Mouse (Mus musculus) embryo, embryonic 11 days (tissue): ENCODE data around the gene Dkk3.
A peak's percentile ranks its signal among the peaks of the same experiment; 100 is the strongest.

ENCODE experiments used
- DNase-seq: peaks from one replicate; pipeline ENCODE4 v3.0.0-alpha.2; 2015

Gene Dkk3

DNA sequence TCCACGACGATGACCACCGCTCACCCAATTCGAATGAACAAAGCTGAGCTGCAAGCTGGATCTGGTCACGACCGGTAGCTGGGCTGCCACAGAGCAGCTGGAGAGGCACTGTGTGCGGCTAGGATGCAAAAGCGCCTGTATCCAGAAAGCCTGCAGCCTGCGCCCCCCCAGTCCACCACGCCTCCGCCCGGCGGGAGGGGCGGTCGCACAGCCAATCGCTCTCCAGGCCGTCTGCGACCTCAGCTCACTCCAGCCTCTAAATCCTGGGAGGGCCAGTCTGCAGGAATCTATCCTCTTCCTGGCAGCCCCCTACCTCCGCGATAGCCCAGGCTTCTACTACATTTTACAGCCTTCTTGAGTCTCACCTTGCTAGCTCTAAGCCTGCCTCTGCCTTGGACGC, at the start of gene Dkk3:
TSS of gene Dkk3 (minus strand) at position 116 of the 400 bp plus-strand sequence.
- peak; percentile 73 for DNase-seq

DNA sequence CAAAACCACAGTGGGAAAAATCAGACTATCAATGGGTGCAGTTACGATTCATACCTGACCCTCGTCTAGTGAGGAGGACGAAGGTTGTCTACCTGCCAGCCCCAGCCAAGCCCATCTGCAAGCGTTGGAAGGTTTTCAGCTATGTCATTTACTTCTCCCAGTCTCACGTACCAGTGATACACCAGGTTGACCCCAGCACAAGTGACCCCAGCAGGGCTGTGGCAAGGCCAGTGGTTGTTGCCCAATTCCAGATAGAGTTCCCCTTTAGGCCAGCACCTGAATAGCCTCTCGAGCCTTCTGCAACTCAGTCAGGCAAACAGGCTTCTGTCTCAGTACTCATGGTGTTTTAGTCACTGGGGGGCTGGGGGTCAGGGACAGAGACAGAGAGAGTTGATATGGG, 48.9 kb upstream of the Dkk3 start:
- no peak for DNase-seq

DNA sequence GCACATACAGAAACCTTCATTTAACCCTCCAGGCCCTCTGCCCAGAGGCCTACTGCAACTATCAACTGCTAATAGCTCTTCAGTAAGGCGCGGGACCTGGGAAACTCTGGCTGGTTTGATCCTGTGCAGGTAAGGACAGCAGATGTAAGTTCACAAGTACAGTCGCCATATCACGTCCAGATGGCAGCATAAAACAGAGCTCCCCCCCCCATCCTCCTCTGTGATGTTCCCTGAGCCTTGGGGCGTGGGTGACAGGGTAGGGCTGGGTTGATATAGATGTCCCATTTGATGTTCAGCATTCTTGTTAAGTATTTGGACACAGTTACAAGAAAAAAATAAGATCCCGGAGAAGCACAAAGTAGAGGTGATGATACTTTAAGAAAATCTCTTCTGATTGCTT, 46.7 kb upstream of the Dkk3 start:
- no peak for DNase-seq

DNA sequence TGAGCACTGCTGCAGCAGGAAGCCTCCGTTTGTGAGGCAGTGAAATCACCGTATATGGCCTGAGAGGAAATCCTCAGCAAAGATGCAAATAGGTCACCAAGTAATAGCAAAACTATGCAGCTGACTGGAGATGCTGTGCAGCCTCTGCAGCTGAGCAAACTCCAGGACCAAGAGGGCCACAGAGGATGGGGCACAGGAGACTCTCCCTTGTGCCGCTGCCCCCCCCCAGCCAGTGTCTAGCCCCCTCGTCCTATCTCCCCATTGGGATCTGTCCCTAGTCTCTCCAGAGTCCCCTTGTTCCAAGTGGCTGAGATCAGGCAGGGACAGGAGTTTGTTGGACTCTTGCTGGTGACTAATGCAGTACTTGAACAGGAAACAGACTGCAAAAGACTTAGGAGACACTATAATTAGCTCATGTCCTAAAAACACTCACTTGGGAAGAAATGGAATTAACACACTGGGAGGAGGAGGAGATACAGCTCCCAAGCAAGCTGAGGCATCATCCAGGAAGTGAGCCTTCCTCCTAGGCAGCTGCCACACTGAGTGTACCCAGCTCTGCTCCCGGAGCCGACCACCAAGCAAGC, 45.6 kb upstream of the Dkk3 start:
- no peak for DNase-seq

DNA sequence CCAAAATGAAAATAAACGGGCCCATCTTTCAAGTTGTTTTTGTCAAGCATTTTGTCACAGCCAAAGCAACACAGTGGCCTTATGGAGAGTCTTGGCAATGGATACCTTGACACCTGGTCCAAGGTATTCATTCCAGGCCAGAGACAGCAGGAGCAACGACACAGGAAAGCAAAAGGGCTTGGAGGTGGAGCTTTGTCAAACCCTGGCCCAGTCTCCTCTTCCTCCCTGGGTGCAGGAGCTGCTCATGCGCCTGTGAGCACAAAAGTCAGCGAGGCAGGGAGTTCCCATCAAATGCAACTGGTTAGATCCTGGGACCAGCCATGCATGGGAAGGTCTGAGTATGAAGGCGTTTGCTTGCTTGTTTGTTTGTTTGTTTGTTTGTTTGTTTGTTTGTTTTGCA, 45.1 kb upstream of the Dkk3 start:
- DNase-seq: no peak

DNA sequence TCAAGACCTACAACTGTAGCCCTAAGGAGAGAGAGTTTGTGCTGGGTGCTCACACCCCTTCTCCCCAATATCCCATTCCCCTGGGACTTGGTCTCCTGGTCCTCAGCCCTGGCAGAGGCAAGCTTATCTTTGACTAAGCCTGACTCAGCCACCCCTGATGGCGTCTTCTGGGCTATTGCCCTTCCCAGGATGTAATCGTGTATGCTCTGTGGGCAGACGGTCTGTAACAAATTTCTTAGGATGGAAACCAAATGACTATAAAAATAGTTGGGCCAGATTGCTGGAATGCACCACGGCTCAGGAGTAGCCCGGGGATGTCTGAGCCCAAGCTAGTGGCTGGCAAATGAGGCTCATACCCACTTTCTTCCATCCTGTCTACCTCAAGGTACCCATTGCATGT, 44.0 kb upstream of the Dkk3 start:
- DNase-seq: no peak

DNA sequence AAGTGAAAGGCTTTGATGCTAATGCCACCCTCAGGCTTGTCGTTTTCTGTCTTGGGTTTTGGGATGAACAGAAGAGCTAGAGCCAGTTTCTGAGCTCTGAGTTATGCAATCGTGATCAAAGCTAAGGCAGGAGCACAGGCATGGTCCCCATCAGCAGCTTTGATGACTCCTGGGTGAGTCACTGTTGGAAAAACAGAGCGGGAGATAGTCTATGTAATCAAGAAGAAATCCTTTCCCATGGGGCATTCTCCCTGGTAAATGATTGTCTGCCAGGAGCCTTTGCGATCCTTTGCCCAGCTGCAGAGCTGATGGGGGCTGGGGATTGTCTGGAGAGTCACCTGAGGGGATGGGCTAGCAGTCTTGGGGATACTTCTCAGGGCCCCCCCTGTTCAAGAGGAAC, 43.3 kb upstream of the Dkk3 start:
- DNase-seq: no peak

DNA sequence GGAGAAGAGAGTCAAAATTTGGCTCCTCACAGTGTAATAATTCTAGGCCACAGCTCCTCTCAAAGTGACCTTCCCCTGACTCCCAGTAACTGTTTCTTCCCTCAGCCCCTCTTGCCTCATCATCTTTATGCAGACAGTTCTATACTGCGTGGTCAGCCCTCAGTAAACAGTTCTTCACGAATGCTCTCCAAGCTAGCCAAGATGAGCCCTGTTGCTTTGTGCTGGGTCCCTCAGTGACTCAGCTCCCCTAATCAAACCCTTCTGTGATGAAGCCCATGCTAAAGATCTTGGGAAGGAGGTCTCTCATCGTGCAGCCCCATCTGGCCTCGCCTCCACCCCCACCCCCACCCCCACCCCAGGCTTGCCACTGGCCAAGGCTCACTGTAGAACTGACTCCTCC, 41.9 kb upstream of the Dkk3 start:
- no peak for DNase-seq

DNA sequence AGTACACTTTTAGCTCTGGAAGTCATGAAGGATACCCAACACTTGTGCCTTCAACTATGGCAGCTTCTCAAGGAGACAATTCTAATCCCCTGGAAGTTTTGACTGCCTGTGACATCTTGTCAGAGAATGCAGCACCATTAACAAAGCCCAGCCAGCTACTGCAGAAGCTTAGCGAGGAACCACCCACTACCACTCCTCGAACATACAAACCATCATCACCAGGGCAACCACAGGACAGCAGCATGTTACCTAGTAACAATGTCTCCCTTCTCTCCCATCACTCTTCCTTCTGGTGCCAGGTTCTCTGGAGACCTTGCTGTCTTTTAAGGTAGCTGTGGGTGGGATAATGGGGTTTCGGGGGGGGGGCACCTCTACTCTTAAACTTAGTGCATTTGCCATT, 40.5 kb upstream of the Dkk3 start:
- no peak for DNase-seq

DNA sequence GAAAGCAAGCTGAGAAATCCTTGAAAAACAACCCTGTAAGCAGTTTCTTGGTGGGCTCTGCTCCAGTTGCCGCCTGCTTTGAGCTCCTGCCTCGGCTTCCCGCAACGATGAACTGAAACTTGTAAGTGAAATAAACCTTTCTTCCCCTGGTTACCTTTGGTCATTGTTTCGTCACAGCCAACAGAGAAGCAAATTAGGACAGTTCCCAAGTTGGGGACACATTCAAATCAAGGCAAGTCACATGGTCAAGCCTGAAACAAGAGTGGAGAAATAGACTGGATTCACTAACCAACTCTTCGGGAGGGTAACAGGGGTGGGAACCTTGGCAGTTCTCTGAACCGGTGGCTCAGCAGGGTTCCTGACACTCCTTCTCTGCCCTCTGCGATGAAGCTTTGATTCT, 38.6 kb upstream of the Dkk3 start:
- DNase-seq: no peak

DNA sequence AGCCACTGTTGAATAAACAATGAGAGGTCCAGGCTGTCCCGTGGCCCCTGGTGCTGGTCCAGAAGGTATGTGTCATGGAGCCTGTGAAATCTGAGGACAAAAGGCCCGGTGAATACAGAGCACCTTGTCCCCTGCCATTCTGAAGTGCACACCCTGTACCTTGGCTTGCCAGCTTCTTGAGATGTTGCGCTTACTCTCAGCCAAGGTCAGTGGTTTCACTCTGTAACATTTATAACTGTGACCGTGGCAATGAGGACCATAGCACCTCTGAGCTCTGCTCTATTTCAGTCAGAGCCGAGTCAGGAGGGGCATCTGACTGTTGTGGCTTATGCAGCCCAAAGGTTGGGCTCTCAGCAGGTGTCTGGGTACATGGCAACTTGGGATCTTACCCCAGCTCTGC, 35.4 kb upstream of the Dkk3 start:
- DNase-seq: no peak

DNA sequence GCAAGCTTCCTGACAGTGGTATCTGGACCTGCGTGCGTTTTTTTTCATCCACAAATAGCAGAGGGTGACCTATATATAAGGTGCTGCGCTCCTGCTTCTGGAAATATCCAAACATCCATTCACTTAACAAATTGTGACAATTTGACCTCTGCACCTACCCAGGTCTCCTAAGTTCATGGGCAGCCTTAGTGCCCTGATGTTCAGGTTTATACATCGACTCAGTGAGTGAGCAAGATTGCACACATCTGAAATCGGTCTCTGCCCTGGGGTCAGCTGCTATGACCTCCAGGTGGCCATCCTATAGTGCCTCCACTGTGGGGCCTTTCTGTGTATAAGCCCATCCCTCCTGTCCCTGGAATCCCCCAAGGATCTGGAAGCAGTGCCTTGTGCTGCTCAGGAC, 33.9 kb upstream of the Dkk3 start:
- DNase-seq: no peak

DNA sequence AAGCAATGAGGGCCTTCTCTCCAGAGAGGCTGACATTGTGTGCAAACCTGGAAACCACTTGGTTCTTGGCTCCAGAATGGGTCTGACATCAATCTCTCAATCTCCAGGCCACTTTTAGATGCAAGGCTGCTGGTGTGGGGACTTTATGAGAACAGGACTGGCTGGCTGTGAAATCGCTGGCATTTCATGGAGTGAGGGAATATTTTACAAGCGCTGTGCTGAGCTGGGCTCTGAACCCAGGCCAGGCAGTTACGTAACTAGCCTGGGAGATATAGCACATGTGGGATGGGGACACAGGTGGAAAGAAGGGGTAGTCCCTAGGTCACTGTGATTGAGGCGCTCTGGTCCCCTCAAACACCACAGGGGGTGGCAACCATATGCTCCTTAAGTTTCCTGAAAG, 33.4 kb upstream of the Dkk3 start:
- DNase-seq: no peak

DNA sequence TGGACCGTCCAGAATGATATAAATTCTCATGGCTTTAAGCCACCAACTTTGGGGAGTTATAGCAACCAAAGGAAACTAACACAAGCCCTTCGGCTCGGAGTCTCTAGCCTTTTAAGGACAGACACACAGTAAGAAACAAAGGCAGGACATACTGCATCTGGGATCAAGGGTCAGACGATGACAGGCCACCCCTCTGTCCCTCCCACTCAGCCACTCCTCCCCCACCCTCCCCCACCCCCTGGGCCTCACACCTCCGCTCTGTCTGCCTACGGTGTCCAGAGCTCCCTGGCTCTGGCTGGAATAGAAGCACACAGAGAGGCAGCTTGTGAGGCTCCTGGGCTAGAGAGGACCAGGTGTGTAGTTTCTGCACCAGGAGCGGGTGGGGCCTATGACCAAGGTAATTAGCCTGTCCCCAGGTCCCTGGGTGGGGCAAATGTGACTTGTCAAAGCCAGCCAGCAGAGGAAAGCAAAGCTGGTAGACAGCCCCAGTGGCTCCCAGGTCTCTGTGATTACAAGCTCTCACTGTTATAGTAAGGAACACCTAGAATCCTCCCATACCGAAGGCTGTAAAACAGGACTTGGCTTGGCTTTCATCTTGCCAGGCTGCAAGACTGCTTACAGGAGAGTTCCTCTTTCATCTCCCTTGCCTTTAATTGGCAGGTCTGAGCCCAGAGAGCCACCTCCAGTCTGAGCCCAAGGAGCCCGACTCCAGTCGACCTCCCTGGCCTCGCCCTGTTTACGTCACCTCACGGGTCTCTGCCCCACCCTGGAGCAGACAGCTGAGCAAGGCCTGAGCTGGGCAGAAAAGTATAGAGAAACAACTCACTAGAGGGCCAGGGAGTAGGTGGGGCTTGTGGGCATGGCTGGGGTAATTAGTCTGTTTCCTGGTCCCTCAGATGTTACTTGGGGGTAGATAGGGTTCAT, 28.9 kb upstream of the Dkk3 start:
- no peak for DNase-seq

DNA sequence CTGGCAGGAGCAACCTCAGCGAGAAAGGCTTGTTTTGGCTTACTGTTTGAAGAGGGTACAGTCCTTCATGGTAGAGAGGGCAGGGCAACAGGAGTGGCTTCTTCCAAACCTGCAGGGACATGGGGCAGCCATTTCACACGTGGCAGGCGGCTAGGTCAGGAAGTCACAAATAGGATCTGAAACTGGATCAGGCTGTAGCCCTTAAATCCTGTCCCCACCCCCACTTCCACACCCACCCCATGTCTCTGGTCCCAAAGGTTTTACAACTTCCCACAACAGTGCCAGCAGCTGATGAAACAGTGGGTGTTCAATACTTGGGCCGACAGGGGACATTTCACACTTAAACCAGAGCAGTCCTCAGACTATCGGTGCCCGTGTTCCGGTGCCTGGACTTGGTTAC, 28.0 kb upstream of the Dkk3 start:
- DNase-seq: no peak

DNA sequence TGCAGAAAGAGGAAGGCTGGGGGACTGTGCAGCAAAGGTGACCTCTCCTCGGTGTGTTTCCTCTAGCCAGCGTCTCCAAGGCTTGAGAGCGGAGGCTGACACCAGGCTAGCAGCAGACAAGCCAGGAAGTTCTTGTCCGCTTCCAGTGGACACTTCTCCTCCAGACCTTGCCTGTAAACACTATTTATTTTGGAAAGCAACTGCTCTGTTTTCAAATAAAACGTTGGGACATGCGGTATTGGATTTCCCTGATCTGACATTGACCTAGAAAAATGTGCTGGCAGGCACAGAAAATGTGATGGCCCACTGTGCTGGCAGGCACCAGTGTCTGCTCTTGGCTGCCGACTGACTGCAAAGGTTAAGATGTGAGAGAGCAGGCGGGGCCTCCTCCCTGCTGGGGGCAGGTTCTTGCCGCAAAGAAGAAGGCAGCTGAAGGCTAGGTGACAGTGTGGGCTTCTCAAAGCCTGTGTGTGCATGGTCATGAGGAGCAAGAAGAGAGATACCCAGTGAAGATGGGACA, 26.4 kb upstream of the Dkk3 start:
- no peak for DNase-seq

DNA sequence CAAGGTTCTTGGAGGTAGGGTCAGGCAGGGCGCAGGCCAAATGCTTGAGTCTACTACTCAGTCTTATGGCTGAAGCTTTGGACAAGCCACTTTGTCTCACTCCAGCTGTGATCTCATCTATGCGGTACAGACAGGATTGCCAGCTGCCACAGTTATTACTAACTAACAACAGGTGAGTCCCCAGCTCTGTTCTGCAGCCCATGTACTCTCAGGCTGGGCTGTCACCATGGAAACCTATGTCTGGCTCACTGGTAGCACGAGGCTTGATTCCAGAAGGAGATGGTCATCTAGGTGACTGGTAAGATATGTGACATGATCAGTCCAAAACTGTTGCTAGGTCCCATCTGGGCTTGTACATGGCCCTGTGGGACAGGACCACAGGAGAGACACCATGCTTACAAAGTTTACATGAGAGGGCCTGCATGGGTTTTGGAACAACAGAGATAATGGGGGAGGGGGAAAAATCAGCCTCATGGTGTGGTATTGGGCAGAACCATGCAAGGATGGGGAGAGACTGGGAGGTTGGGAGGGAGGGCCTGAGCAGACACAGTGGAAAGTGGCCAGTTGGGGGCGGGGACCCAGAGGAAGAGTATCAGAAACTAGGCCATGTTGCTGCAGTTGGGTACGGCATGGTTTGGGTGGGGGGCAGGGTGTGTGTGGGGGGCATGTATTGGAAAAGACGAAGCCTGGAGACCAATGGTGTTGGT, 25.8 kb upstream of the Dkk3 start:
- no peak for DNase-seq

DNA sequence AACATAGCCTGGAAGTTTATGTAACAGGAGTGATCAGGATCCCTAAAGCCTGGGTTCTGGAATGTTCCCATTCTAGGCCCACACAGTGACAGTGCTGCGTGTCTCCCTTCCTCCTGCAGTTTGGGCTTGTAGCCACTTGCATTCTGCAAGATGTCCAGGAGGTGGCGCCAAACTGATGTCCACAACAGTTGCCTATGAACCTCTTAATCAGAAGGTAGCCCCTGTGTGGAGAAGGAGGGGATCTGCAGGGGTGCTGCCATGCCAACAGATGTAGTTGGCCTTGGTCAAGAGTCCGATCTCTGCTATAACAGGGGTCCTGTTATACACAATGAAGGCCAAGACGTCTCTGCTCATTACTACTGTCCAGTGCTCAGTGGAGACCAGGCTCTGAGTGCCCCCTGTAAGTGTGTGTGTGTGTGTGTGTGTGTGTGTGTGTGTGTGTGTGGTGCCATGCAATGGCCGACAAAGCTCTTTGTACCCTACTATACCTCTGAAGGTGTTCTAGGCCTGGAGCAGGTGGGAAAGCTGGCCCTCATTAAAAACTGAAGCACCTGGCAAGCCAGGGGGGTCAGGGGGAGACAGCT, 24.5 kb upstream of the Dkk3 start:
- DNase-seq: peak; percentile 81

DNA sequence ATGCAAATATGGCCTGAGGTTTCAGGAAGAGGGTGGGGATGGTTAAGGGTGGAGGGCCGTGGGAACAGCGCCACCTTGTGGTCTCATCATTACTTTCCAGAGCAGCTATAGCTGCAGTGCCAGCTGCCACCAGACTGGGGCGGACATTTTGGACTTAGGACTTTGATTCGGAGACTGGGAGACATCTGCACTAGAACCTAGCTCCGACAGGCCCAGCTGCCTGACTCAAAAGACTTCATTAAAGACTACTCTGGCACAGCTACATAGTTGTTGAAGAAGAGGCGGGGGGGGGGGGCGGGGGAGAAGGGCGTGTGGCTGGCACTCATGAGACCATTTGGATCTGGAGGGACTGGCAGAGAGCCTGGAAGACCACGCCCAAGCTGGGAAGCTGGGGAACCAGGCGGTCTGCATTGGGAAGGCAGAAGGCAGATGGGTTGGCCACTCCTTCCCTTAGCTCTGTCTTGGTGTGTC, 21.4 kb upstream of the Dkk3 start:
- DNase-seq: peak; percentile 90

DNA sequence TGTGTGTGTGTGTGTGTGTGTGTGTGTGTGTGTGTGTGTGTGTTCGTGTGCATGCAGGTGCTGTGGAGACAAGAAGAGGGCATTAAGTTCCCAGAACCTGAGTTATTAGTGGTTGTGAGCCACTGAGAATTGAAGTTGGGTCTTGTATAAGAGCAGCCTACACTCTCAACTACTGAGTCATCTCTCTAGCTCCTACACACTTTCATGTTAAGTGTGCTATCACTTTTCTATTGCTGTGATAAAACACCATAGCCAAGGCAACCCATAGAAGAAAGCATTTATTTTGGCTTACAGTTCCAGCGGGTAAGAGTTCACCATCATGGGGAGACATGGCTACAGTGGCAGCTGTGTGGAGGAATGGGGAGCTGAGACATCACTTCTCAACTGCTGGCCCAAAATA, 17.8 kb upstream of the Dkk3 start:
- no peak for DNase-seq

DNA sequence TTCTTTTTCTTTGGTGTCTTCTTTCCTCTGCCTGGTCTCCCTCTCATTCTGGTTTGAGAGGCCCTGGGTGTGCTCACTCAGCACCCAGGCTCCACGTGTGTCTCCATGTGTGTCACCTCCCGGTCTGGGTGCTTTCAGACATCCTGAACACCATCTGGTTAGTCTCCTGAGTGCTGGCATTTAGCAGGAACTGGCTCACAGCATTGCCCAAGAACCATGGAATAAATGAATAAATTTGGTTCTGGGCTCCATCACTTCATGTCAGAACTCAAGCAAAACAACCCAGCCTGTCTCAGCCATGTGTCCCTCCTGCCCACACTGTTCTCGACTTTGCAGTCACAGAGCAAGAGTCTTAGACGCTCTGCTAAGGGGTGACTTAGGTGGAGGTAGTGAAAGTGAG, 13.8 kb upstream of the Dkk3 start:
- no peak for DNase-seq

DNA sequence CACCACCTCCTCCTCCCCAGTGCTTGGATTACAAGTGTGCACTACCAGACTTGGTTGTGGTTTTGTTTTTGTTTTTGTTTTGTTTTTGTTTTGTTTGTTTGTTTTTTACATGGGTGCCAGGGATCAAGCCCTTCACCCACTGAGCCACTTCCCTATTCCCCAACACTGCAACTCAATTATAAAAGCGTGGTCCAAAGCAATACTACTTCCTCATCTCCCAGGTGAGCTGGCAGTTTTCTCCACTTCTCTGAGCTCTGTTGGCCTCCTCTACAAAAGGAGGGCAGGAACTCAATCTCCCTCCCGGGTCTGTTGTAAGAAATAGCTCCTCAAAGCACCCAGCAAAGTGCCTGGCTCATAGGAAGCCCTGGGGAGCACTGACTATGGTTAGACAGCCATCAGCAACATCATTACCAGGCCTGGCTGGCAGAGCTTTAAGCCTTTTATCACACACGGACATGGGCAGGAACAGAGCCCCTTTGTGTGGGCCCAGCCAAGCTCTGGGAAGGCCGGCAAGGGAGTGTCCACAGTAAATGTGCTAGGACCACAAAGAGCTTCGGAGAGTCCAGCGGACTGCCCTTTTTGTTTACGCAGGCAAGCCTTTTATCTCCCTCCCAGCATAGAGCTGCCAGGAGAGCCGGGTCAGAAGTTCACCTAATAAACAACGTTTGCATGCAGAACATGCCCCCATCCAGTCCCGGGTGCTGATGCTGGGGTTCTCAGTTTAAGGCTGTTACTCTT, 11.3 kb upstream of the Dkk3 start:
- peak; percentile 68 for DNase-seq

DNA sequence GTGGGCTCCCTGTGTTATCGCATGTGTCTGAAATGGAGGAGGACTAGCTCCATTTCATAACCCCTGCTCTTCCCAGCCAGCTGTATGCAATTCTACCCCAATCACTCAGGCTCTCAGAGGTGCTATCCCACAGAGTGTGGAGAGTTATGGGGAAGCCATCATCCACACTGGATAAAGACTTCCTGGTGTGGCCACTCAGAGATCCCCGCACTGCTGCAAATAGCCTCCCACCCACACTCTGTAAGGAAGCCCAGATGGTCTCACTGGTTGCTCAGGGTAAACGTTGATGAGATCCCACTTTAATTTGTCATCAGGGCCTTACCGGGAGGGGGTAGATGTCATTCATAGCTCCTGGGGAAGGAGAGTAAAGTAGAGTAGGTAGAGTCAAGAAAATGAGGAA, 6.7 kb upstream of the Dkk3 start:
- no peak for DNase-seq
